Mouse (Mus musculus) olfactory bulb, adult 2 months (tissue): ENCODE results near the gene Sh2d1a.

ENCODE experiments used
- CTCF ChIP-seq: fragments of 200-500 bp; IDR thresholded peaks from 2 replicates; pipeline ENCODE4 v1.5.1; 2012; ENCODE audit warnings: low read depth, mild to moderate bottlenecking, low read length, moderate library complexity; ENCODE audit not compliant: insufficient read depth
- POLR2A ChIP-seq: fragments of 200-500 bp; IDR thresholded peaks from 2 replicates; pipeline ENCODE4 v1.6.1; 2012; ENCODE audit warnings: mild to moderate bottlenecking, low read depth, low read length, moderate library complexity; ENCODE audit not compliant: insufficient read depth

GRCm38 (mm10) chrX:42453001-42453400 lies 49.3 kb upstream of the Sh2d1a start:
- no peak for TF ChIP-seq CTCF
- TF ChIP-seq POLR2A, result no peak
